Mouse (Mus musculus): ENCODE measurements around the gene Mapk11. TPM values are rescaled to one million over a fixed set of nuclear protein-coding genes. Genes with fewer than 3 reads are reported as not detected.

The Mapk11 gene
- polyA plus RNA-seq, 1 experiment from 2014 or later = 24.9 TPM

DNA sequence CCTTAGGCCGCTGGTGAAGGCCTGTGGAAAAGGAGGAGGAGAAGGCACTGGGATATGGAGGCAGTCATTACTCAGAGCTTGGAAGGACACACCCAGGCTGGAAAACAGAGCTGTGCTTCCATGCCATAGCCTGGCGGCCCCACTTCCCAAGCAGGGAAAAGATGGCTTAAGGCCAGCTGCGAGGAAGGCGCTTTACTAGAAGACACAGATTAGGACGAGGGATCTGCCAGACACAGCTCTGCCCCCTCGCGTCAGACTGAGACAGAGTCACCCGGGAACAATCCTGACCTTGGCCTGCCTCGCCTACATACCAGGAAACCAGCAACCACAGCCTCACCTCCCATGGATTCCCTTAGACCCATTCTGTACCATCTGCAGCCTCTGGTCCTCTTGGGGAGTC, 39.3 kb downstream of the Mapk11 start:
- Histone ChIP-seq H3K27me3 (ENCODE audit: control insufficient read depth, insufficient read depth, low read length) (no peaks in the 10 kb centered on the region), H3K4me3 (ENCODE audit: low read depth, low read length) (no peak overlapping the region), H3K36me3 (ENCODE audit: control insufficient read depth, insufficient read depth, low read length) (peaks cover 56% of the 10 kb centered on the region), H3K9ac (replicated peaks; ENCODE audit: low read depth, low read length) (no peak overlapping the region), H3K9me3 (ENCODE audit: control insufficient read depth, low read length) (no peaks in the 10 kb centered on the region), H3K4me1 (ENCODE audit: control insufficient read depth, insufficient read depth, low read length) (no peaks in the 10 kb centered on the region), H3K4me2 (ENCODE audit: low read depth, low read length) (no peak overlapping the region), H3K27ac (ENCODE audit: low read depth, low read length) (no peak overlapping the region)
- no peak for ATAC-seq (ENCODE audit: low read depth)
- WGBS = 81% methylated on average over 9 of the region's 9 CpGs

DNA sequence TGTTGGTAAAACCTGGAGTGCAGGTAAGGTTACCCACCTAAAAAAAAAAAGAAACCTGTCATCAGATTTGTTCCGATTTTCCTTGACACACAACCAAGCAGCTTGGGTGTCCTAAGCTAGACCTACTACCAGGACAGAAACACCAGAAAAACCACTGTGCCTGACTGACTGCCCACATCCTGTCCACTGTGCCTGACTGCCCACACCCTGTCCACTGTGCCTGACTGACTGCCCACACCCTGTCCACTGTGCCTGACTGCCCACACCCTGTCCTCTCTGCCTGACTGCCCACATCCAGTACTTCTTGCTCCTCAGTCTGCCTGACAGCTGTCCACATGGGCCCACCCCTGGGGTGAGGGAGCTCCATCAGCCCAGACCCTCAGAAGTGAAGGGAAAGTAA, 42.5 kb downstream of the Mapk11 start:
- Histone ChIP-seq H3K4me1 (ENCODE audit: control insufficient read depth, insufficient read depth, low read length) (no peaks in the 10 kb centered on the region), H3K9ac (replicated peaks; ENCODE audit: low read depth, low read length) (no peak overlapping the region), H3K27me3 (ENCODE audit: control insufficient read depth, insufficient read depth, low read length) (no peaks in the 10 kb centered on the region), H3K36me3 (ENCODE audit: control insufficient read depth, insufficient read depth, low read length) (peaks cover 64% of the 10 kb centered on the region), H3K4me3 (ENCODE audit: low read depth, low read length) (no peak overlapping the region), H3K9me3 (ENCODE audit: control insufficient read depth, low read length) (no peaks in the 10 kb centered on the region), H3K4me2 (ENCODE audit: low read depth, low read length) (no peak overlapping the region), H3K27ac (ENCODE audit: low read depth, low read length) (no peak overlapping the region)
- 100% methylated on average over 1 of the region's 1 CpGs for WGBS
- no peak for ATAC-seq (ENCODE audit: low read depth)

DNA sequence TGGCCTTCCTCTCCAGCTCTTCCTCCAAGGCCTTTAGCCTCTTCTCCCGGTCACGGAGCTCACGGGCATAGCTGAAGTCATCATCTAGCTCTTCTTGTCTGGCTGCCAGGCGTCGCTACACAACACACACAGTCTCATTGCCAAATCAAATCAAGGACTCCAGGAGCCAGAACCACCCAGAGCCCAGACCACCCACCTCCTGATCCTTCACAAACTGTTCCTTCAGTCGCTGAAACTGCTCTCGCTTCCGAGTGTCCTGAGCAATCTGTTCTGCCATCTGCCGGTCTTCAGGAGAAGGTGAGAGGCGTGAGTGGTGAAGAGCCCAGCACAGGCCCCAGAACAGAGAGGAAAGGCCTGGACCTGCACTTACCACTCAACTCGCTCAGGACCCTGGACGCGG, 43.4 kb downstream of the Mapk11 start:
- 94% methylated on average over 13 of the region's 13 CpGs for WGBS

DNA sequence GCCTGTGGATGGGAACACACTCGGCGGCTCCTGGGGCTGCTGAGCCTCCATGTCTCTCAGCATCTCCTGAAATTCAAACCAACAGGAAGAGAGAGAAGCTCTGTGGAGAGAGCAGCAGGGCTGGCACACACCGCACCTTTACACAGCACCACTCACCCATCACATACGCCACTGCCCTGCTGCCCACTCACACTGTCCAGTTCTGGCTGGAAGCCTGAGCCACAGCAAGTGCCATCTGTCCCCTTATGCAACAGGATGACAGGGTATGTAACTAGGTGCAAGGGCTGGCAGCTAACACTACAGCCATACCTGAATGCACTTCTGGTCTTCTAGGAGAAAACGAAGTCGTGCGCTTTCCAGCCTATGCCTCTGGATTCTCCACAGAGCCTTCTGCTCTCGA, 45.0 kb downstream of the Mapk11 start:
- H3K9ac ChIP-seq (replicated peaks; ENCODE audit: low read depth, low read length) = no peak overlapping the region
- H3K4me2 ChIP-seq (ENCODE audit: low read depth, low read length) = no peak overlapping the region
- no peaks in the 10 kb centered on the region for H3K27me3 ChIP-seq (ENCODE audit: control insufficient read depth, insufficient read depth, low read length)
- 97% methylated on average over 8 of the region's 8 CpGs for WGBS
- no peaks in the 10 kb centered on the region for H3K4me1 ChIP-seq (ENCODE audit: control insufficient read depth, insufficient read depth, low read length)
- no peak overlapping the region for H3K4me3 ChIP-seq (ENCODE audit: low read depth, low read length)
- ATAC-seq (ENCODE audit: low read depth) = no peak
- H3K36me3 ChIP-seq (ENCODE audit: control insufficient read depth, insufficient read depth, low read length) = peaks cover 75% of the 10 kb centered on the region
- H3K9me3 ChIP-seq (ENCODE audit: control insufficient read depth, low read length) = no peaks in the 10 kb centered on the region
- H3K27ac ChIP-seq (ENCODE audit: low read depth, low read length) = no peak overlapping the region

More for the DNA sequence above, 43.4 kb downstream of the Mapk11 start:
- no peak for ATAC-seq (ENCODE audit: low read depth)
- H3K4me1 ChIP-seq (ENCODE audit: control insufficient read depth, insufficient read depth, low read length) = no peaks in the 10 kb centered on the region
- H3K4me2 ChIP-seq (ENCODE audit: low read depth, low read length) = no peak overlapping the region
- no peak overlapping the region for H3K9ac ChIP-seq (replicated peaks; ENCODE audit: low read depth, low read length)
- no peaks in the 10 kb centered on the region for H3K9me3 ChIP-seq (ENCODE audit: control insufficient read depth, low read length)
- peaks cover 69% of the 10 kb centered on the region for H3K36me3 ChIP-seq (ENCODE audit: control insufficient read depth, insufficient read depth, low read length)
- no peak overlapping the region for H3K4me3 ChIP-seq (ENCODE audit: low read depth, low read length)
- H3K27ac ChIP-seq (ENCODE audit: low read depth, low read length) = no peak overlapping the region
- H3K27me3 ChIP-seq (ENCODE audit: control insufficient read depth, insufficient read depth, low read length) = no peaks in the 10 kb centered on the region

DNA sequence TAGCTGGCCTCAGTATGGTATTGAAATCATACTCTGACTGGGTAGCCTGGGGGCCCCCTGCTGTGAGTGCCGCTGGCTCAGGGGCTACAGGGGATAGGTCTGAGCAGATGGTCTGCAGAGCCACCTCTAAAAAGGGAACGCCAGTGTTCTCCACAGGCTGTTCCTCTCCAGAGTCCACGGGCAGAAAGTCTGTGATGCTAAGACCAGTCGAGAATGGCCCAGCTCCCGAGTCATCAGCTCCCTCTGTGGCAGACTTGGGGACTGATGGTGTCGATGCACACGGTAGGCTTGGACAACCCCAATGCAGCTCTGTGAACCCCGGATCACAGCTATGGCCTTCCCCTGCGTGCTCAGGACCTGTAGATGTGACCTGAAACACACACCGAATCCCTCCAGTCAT, 45.5 kb downstream of the Mapk11 start:
- Histone ChIP-seq H3K27me3 (ENCODE audit: control insufficient read depth, insufficient read depth, low read length) (no peaks in the 10 kb centered on the region), H3K4me1 (ENCODE audit: control insufficient read depth, insufficient read depth, low read length) (no peaks in the 10 kb centered on the region), H3K9me3 (ENCODE audit: control insufficient read depth, low read length) (no peaks in the 10 kb centered on the region), H3K36me3 (ENCODE audit: control insufficient read depth, insufficient read depth, low read length) (peaks cover 78% of the 10 kb centered on the region), H3K4me3 (ENCODE audit: low read depth, low read length) (no peak overlapping the region), H3K9ac (replicated peaks; ENCODE audit: low read depth, low read length) (no peak overlapping the region), H3K4me2 (ENCODE audit: low read depth, low read length) (no peak overlapping the region), H3K27ac (ENCODE audit: low read depth, low read length) (no peak overlapping the region)
- ATAC-seq (ENCODE audit: low read depth) = no peak
- WGBS = 92% methylated on average over 10 of the region's 10 CpGs

DNA sequence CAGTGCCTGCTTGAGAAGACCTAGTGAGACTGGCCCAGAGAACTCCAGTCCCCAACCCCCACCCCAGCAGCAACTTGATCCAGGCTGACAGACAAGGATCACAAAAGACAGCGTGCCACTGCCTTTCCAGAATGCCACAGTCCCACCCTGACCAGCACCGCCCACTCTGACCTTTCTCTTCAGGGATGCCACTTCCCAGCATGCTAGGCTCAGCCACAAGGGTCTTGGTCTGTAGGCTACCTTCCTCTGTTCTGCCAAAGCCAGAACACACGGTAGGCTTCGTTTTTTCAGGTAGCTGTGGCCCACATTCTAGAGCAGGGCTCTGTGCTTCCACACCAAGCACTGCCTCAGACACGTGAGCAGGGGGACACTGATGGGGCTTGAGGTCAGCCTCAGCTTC, 46.8 kb downstream of the Mapk11 start:
- H3K4me1 ChIP-seq (ENCODE audit: control insufficient read depth, insufficient read depth, low read length) = no peaks in the 10 kb centered on the region
- ATAC-seq (ENCODE audit: low read depth) = no peak
- no peak overlapping the region for H3K4me2 ChIP-seq (ENCODE audit: low read depth, low read length)
- no peak overlapping the region for H3K4me3 ChIP-seq (ENCODE audit: low read depth, low read length)
- no peaks in the 10 kb centered on the region for H3K27me3 ChIP-seq (ENCODE audit: control insufficient read depth, insufficient read depth, low read length)
- H3K9me3 ChIP-seq (ENCODE audit: control insufficient read depth, low read length) = no peaks in the 10 kb centered on the region
- H3K27ac ChIP-seq (ENCODE audit: low read depth, low read length) = no peak overlapping the region
- WGBS = 76% methylated on average over 5 of the region's 5 CpGs
- H3K9ac ChIP-seq (replicated peaks; ENCODE audit: low read depth, low read length) = no peak overlapping the region
- H3K36me3 ChIP-seq (ENCODE audit: control insufficient read depth, insufficient read depth, low read length) = peaks cover 81% of the 10 kb centered on the region

- Histone ChIP-seq H3K4me3 (ENCODE audit: low read depth, low read length) (no peak overlapping the region), H3K9ac (replicated peaks; ENCODE audit: low read depth, low read length) (no peak overlapping the region), H3K4me1 (ENCODE audit: control insufficient read depth, insufficient read depth, low read length) (no peaks in the 10 kb centered on the region), H3K27me3 (ENCODE audit: control insufficient read depth, insufficient read depth, low read length) (no peaks in the 10 kb centered on the region), H3K4me2 (ENCODE audit: low read depth, low read length) (no peak overlapping the region), H3K36me3 (ENCODE audit: control insufficient read depth, insufficient read depth, low read length) (peaks cover 82% of the 10 kb centered on the region), H3K27ac (ENCODE audit: low read depth, low read length) (no peak overlapping the region), H3K9me3 (ENCODE audit: control insufficient read depth, low read length) (no peaks in the 10 kb centered on the region)
- no peak for ATAC-seq (ENCODE audit: low read depth)
- 94% methylated on average over 12 of the region's 12 CpGs for WGBS
Observed at GRCm38 (mm10) chr15:89100823-89101222, 48.6 kb downstream of the Mapk11 start.

- Histone ChIP-seq H3K27ac (ENCODE audit: low read depth, low read length) (no peak overlapping the region), H3K4me3 (ENCODE audit: low read depth, low read length) (no peak overlapping the region), H3K9ac (replicated peaks; ENCODE audit: low read depth, low read length) (no peak overlapping the region), H3K9me3 (ENCODE audit: control insufficient read depth, low read length) (no peaks in the 10 kb centered on the region), H3K4me1 (ENCODE audit: control insufficient read depth, insufficient read depth, low read length) (no peaks in the 10 kb centered on the region), H3K27me3 (ENCODE audit: control insufficient read depth, insufficient read depth, low read length) (no peaks in the 10 kb centered on the region), H3K36me3 (ENCODE audit: control insufficient read depth, insufficient read depth, low read length) (peaks cover 95% of the 10 kb centered on the region), H3K4me2 (ENCODE audit: low read depth, low read length) (no peak overlapping the region)
- 90% methylated on average over 7 of the region's 7 CpGs for WGBS
- no peak for ATAC-seq (ENCODE audit: low read depth)
Observed at GRCm38 (mm10) chr15:89098616-89099015, 50.8 kb downstream of the Mapk11 start.

GRCm38 (mm10) chr15:89097450-89097849, 52.0 kb downstream of the Mapk11 start:
- Histone ChIP-seq H3K27ac (ENCODE audit: low read depth, low read length) (no peak overlapping the region), H3K4me3 (ENCODE audit: low read depth, low read length) (no peak overlapping the region), H3K27me3 (ENCODE audit: control insufficient read depth, insufficient read depth, low read length) (no peaks in the 10 kb centered on the region), H3K4me1 (ENCODE audit: control insufficient read depth, insufficient read depth, low read length) (no peaks in the 10 kb centered on the region), H3K9ac (replicated peaks; ENCODE audit: low read depth, low read length) (no peak overlapping the region), H3K9me3 (ENCODE audit: control insufficient read depth, low read length) (no peaks in the 10 kb centered on the region), H3K4me2 (ENCODE audit: low read depth, low read length) (no peak overlapping the region), H3K36me3 (ENCODE audit: control insufficient read depth, insufficient read depth, low read length) (peaks cover 95% of the 10 kb centered on the region)
- no peak for ATAC-seq (ENCODE audit: low read depth)
- WGBS = 91% methylated on average over 5 of the region's 5 CpGs

All from neural tube, embryonic 14.5 days (tissue).